Mouse (Mus musculus) brain, embryonic 18.5 days (tissue): ENCODE measurements around the gene Pi4k2a.
"Not testable (repeated sequence)": the region's sequence is repeated elsewhere in the genome, so short reads cannot be mapped to it uniquely, and the experiment has no call there.

Experiments
- DNase-seq: peaks from one replicate; pipeline ENCODE4 v3.0.0-alpha.2; 2012; ENCODE audit warnings: low read depth, low spot score

Gene Pi4k2a

DNA sequence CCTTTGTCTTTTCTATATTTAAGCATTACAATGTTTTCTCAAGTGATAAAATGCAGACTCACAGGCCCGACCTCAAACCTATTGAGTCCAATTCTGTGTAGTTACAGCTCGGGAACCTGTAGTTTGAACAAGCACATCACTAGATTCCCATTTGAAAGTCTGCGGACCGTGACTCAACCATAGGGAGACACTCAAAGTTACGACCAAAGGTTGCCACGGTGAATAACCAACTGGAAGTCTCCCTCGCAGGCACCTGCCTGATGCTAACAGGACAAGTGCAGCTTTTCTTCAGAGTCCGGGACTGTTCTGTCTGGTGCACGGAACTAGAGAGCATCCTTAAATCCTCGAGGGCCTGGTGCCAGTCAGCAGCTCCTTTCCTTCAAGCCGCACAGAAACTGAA, 9.8 kb upstream of the Pi4k2a start:
- DNase-seq, result no peak

DNA sequence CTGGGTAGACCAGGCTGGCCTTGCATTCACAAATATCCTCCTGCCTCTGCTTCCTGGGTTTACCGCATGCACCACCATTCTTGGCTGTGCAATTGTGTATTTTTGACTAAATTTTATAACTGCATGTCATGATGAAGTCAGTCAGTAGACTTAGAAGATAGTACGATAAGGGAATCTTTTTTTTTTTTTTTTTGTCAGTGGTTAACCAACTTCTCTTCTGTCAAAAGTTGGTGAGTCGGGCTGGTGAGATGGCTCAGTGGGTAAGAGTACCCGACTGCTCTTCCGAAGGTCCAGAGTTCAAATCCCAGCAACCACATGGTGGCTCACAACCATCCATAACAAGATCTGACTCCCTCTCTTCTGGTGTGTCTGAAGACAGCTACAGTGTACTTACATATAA, 8.7 kb upstream of the Pi4k2a start:
- DNase-seq, result not testable (repeated sequence)

DNA sequence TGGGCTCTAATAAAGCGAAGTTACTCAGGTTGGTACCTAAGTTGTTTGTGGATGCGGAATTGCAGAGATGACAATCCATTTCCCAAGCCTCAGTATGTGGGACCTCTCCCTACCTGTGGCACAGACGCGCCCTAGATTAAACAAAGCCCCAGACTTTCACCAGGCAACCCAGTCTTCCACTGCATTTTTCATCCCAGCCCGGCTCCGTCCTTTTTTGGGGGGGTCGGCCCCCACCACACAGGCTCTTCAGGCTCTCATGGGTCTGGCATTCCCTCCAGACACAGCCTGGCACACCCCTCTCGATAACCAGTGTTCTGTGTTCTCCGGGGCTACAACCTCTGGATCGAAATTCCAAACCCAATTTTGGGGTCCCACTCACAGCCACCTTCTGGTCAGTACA, 4.6 kb upstream of the Pi4k2a start:
- no peak for DNase-seq

DNA sequence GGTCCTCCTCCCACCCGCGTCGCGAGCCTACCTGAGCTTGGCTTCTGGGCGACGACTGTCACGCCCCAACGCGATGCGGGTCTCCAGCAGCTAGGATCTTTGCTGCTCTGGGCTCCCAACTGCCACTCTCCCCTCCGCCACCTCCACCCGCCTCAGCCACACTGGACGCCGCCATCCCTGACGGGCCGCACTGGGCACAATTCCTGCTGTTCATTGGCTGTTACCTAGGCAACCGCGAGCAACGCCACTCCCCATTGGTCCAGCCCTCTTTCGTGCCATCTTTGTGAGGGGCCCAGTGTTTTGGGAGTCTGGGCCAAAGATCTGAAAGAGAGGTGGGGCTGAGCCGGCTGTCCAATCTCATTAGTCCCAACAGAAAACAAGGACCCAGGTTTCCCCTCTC, 4.1 kb upstream of the Pi4k2a start, which contains the start of gene Morn4:
TSS of gene Morn4 (minus strand) at position 192 of the 400 bp plus-strand sequence.
- peak; percentile 86 for DNase-seq

DNA sequence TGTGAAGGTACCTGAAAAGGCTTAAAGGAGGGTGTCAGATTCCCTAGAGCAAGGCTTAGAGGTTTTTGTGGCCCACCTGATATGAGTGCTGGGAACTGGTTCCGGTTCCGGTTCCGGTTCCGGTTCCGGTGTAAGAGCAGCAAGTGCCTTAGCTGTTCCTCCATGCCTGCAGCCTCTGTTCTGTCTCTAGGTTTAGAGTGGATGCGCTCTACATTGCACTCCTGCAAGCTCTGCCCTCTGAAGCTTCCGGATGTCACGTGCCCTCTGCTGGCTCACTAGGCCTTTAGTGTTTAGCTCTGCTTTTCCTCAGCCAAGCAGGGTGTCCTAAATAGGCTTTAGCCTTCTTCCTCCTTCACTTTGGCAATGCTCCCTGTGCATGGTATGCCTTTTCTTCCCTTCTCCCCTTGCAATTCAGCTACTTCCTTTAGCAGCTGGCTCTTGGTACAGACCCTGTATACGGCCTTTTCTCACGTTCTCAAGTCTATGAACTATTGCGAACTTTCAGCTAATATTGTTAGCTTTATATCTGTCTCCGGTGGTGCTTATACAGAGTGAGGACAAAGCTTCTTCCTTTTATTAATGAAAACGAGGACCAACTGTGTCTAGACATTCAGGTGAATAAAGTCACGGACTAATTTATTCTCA, 1.0 kb upstream of the Pi4k2a start:
- no peak for DNase-seq

DNA sequence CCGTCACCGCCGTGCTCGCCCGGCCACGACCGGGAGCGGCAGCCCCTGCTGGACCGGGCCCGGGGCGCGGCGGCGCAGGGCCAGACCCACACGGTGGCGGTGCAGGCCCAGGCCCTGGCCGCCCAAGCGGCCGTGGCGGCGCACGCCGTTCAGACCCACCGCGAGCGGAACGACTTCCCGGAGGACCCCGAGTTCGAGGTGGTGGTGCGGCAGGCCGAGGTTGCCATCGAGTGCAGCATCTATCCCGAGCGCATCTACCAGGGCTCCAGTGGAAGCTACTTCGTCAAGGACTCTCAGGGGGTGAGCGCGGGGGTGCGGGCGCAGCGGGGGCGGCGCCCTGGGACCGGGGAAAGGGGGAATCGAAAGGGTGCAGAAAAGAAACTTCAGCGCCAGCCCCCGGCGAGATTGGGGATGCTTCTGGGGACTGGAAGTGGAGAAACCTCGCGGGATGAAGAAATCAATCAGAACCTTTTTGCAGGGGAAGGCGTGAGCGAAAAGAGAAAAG, 419 bp downstream of the Pi4k2a start:
- no peak for DNase-seq

DNA sequence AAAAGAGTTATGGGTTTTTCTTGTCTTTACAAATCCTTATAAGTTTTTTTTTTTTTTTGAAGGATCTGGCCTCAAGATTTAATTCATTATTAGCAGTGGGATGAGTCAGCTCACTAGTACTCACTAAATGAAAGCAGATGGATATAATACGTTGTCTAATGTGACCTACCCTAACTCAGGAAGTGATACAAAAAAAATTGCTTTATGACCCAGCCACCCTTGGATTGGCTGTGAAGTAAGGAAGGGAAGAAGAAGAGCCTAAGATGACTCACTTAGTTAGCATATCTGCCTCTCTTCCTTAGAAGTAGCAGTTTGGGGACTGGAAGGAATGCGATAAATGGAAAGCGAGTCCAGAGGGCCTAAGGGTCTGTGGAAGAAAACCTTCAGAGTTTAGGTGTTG, 9.1 kb downstream of the Pi4k2a start:
- DNase-seq, result no peak

DNA sequence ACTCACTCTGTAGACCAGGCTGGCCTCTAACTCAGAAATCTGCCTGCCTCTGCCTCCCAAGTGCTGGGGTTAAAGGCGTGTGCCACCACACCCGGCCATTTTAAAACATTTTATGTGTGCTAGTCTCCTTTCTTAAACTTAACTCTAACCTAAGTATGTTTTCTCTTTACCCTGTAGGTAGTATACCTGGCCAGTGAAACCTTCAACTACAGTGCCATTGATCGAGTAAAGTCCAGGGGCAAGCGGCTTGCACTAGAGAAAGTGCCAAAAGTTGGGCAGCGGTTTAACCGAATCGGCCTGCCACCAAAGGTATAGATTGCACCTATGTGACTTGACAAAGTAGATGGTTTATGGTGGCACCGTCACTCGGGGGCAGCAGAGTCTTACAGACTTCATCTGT, 14.4 kb downstream of the Pi4k2a start:
- DNase-seq, result no peak

DNA sequence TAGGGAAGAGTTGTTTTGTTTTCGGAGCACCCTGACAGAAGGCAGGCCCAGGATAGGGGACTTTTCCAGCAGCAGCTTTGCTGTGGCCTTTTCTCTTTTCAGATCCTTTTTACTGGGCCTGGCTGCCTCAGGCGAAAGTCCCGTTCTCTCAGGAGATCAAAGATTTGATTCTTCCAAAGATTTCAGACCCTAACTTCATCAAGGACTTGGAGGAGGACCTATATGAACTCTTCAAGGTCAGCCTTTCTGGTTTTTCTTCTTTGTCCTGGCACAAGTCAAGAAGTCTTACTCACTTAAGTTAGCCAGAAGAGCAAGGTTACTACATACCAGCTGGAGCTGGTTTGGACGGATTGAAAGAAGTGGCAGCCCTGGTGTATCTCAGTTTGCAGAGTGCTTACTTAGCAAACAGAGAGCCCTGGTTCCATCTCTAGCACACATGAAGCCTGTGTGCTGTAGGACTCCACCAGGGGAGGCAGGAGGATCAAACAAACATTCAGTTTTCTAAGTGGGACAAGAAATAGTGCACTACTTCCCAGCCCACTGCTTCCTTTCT, 25.6 kb downstream of the Pi4k2a start:
- no peak for DNase-seq

DNA sequence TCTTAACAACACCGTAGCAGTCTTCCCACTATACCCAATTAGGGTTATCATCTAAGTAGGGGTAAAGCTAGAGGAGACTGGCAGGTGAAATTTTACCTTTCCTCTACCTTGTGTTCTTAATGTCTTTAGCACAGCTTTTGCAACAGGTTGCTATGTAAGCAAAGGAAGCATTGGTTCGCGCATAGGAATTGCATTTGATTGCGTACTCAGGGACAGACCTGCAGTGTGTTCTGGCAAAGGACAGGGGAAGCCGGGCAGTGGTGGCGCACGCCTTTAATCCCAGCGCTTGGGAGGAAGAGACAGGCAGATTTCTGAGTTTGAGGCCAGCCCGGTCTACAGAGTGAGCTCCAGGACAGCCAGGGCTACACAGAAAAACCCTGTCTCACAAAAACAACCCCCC, 27.9 kb downstream of the Pi4k2a start:
- DNase-seq, result no peak

DNA sequence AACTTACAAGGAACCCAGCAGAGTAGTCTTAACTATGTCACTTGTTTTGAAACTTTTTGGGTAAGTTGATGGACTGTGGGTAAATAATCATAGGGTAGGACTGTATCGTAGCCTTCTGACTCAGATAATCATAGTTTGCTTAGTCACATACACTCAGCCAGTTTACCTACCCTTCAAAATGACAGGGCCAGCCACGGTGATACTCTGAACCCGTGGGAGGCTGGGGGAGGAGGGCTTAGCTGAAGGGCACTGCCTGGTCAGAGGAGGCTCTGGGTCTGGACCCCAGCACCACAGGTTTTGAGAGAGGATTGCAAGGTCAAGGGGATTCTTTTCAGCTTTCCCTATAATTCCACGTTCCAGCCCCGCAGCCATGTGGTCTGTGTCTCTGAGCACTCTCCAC, 28.3 kb downstream of the Pi4k2a start:
- DNase-seq, result no peak

DNA sequence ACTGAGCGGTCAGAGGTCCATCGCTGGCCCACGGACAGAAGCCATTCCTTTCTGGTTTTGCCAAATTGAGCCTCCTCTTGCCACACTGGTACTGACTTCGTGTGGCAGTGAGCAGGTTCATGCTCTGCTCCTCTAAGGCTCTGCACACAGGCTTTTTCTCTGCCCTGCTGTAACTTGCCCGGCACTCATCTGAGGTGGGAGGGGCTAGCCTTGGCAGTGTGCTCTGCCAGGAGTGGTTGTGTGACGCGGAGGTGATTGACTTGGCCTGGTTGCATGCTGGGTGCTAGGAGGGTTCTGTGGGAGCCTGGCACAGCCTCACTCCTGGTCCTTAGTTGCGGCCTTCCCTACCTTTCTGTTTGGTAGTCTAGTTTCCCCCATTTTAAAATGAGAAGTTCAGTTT, 30.2 kb downstream of the Pi4k2a start:
- DNase-seq, result no peak

DNA sequence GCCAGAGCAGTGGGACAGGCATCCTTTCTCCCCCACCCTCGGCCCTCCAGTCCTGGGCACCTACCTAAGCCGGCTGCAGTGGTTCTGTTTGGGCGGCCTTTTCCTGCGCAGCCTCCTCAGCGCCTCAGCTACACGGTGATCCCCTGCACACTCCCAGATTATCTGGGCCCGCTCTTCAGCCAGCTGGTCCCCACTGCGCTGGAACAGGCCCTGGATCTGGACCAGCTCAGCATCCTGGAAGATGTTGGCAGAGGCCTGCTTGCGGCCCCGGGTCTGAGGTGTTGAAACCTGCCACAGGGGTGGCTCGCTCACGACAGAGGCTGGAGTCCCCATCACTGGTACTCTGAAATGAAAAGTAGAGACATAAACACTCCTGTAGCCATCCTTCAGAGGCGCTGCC, 34.4 kb downstream of the Pi4k2a start:
- no peak for DNase-seq

DNA sequence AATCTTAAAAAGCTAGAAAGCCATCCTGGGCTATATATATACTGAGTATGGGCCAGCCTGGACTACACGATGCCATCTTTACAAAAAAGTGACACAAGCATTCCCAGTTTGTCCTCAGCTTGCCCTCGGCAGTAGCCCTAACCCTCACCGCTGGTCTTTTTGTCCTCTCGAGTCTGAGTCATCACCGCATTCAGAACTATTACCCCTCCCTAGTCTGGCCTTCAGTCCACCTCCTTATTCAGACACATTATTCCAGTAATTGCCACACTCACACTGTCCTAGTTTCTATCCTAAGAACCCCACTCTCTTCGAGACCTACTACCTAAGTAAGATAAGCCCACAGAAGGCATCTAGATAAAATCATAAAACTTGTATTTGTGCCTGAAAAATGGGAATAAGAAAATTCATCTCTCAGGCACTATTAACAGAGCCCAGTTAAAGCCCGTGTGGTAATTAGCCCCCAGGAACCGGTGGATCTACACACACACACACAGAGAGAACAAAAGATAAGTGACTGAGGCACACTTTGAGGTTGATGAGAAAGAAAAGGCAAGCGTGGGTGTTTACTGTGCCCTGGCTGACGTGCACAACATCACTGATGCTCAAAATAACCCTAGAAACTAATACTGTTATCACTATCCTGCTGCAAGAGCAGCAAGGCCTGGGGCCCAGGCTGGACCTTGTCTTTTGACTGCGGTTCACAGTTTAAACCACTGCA, 35.4 kb downstream of the Pi4k2a start:
- no peak for DNase-seq

DNA sequence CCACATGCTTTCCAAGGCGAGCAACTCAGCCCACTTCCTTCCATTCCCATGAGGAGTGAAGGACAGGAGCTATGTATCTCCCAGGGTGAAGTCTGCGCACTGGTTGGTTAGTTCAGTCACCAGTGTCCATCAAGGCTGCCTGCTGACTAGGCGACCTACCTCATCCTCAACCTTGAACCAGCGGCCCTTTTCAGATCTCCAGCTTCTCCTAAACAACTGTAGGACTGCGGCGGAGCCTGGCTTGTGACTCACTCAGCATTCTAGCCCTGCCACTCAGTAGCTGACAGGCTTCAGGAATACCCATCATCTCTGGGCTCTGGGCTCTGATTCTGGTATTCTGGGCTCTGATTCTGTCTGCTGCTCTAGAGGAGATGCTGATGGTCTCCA, 35.9 kb downstream of the Pi4k2a start:
- no peak for DNase-seq

DNA sequence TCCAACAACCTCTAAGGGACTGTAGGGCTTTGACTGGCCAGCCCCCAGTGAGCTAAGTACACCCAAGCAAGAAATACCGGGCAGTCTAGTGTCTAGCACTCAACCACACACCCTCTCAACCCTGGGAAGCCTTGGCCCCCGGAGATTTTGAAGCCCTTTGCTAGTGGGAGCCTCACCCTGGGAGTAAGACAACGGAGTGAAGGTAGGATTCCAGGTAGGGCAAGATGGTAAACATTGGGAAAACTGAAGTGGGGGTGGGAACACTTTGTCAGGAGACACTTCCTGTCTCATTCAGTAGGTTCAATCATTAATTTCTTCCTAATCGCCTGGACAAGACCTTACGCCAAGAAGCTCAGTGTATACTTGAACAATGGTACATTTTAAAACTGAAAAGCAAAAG, 36.8 kb downstream of the Pi4k2a start:
- DNase-seq, result no peak

DNA sequence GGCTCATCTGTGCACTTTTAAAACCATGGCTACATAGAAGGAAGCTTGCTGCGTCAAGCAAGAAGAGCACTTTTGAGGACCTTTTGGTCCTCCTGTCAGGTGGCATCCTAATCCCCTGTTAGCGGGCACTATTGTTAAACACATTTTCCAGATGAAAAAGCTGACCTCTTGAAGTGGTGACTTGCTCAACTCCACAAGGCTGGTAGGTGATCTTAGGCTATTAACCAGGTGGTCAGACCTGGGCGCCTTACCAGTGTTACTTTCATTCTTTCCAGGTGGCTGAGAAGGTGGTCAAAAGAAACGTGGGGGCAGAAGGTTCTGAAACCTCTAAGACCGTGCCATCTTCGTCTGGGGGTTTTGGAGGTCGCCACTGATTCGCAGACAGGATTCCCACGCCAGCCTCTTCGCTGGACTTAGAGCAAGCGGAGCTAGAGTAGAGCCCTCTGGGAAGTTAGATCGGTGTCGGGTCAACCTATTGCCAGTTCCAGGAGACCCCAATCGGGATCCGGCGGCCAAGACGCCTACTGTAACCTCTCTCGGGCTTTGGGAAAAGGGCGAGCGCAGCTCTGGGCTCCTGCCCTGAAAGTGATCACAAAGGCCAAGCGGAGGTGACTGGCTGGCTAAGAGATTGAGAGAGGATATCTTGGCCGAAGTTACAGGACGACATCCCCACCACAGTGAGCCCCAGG, 37.9 kb downstream of the Pi4k2a start:
- DNase-seq, result no peak

DNA sequence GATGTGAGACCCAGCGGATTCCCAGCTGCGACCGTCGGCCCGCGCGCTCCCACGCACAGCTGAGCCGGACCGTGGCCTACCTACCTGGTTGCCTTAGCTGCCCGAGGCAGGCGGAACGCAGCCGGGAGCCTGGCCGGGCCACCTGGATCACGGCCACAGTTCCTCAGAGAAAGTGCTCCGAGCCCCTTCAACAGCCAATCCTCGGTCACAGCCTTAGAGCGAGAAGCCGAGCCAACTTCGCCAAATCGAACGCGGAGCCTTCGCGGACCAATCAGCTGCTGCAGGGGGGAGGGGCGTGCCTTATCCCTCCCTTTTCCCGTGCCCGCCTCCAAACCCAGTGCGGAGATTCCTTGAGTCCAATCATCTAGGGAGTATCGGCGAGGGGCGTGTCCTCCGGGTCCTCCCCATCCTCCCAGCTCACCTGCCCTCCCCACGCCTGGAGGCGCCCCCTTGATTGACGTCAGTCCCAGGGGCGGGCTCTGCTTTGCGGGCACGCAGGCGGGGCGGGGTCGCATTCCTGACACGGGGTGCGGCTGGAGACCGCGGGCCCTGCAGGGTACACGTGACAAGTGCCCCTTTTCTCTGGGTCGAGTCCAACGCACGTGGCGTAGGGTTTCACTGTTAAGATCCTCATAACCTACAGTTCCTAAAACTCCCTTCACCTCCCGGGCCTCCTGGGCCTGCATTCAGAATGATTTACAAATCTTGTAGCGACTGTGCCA, 38.7 kb downstream of the Pi4k2a start, which contains the start of gene Avpi1:
TSS of gene Avpi1 (minus strand) at position 273 of the 722 bp plus-strand sequence.
- peak; percentile 95 for DNase-seq

DNA sequence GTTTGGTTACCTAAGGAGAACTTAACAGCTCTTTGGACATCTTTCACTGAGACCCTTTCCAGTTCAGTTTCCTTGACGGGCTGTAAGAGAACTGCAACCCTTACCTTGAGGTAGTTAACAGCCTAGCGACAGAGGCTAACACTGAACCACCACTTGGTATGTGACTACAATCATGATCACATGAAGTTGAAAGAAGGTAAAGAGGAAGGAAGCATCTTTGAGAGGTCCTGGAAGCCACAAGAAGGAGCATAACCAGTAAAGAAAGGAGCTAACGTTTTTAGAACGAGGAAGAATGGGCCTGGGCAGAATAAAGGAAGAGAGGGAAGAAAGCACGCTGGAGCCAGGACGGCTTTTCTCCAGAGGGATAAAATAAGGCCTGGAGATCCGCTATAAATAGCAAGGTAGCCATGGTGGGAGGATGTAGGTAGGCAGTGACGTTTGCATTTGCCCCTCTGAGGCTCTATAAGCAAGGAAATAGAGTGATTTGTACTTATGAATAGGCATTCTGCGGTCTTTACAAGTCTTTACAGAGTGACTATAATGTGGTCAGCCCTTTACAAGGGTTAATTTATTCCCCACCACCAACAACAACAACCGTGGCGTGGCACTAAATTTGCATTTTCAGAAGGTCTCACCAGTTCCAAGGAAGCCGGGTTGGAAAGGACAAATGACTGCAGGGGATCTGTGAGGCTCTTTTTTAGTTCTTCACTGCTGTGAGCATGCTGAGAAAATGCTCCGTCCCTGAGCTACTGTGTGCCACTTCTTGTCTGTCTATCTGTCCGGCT, 39.4 kb downstream of the Pi4k2a start:
- DNase-seq, result no peak

DNA sequence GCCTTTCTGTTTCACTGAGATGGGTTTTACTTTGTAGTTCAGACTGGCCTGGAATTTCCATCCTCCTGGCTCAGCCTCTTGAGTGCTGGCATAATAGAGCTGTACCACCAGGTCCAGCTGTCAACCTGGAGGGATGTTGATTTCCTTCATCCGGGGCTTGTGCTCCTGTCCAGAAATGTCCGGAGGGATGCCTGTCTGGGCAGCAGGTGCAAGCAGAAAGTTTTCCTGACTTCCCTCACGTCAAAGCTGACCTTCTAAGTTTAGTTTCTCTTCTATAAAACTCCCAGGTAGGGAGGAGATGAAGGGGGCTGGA, 40.0 kb downstream of the Pi4k2a start:
- DNase-seq, result no peak

DNA sequence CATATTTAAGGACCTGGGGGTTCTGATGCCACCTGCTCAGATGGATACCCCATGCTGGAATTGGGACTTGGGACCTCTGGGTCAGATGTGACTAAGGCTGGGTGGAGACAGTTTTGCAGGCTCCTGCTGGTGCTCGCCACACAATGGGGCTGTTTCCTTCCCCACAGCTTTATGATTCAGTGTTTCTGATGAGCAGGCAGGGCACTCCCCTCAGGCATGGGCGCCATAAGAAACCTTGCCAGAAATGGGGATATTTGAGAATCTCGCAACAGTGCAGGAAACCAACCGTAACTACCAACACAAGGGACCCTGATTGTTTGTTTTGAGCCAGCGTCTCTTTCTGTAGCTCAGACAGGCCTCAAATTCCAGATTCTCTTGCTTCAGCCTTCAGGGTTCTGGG, 40.8 kb downstream of the Pi4k2a start:
- no peak for DNase-seq
